Mouse (Mus musculus) heart, embryonic 12.5 days (tissue): Measurements from ENCODE around the gene Hist1h2bp. TPM values are rescaled to one million over a fixed set of nuclear protein-coding genes. Genes with fewer than 3 reads are reported as not detected.
"Not testable (repeated sequence)": the region's sequence is repeated elsewhere in the genome, so short reads cannot be mapped to it uniquely, and the experiment has no call there.

Experiments used
- ATAC-seq: fragments of 200-750 bp; cut with Nextera tagmentation; 2 replicates; pipeline ENCODE4 v1.8.0; 2017; ENCODE audit warnings: moderate TSS enrichment, moderate library complexity; ENCODE audit not compliant: insufficient number of reproducible peaks, low FRiP score
- H3K27ac ChIP-seq: fragments of 300-500 bp; sonication (generic); 2 replicates; pipeline ENCODE4 v1.5.1; 2016; ENCODE audit warnings: mild to moderate bottlenecking, moderate library complexity; ENCODE audit not compliant: poor library complexity, severe bottlenecking
- H3K27me3 ChIP-seq: fragments of 300-500 bp; sonication (generic); replicated peaks from 2 replicates; pipeline ENCODE4 v1.6.1; 2016; ENCODE audit warnings: mild to moderate bottlenecking, moderate library complexity
- H3K36me3 ChIP-seq: fragments of 300-500 bp; sonication (generic); 2 replicates; pipeline ENCODE4 v1.6.1; 2016; ENCODE audit warnings: mild to moderate bottlenecking, moderate library complexity
- H3K4me1 ChIP-seq: fragments of 300-500 bp; sonication (generic); replicated peaks from 2 replicates; pipeline ENCODE4 v1.6.1; 2016; ENCODE audit warnings: mild to moderate bottlenecking
- H3K4me2 ChIP-seq: fragments of 300-500 bp; sonication (generic); 2 replicates; pipeline ENCODE4 v1.6.1; 2016; ENCODE audit warnings: mild to moderate bottlenecking, moderate library complexity
- H3K4me3 ChIP-seq: fragments of 300-500 bp; sonication (generic); 2 replicates; pipeline ENCODE4 v1.5.1; 2016; ENCODE audit warnings: mild to moderate bottlenecking
- H3K9ac ChIP-seq: fragments of 300-500 bp; sonication (generic); 2 replicates; pipeline ENCODE4 v1.6.1; 2016; ENCODE audit warnings: mild to moderate bottlenecking, moderate library complexity
- H3K9me3 ChIP-seq: fragments of 300-500 bp; sonication (generic); replicated peaks from 2 replicates; pipeline ENCODE4 v1.6.1; 2016; ENCODE audit warnings: mild to moderate bottlenecking, moderate library complexity
- WGBS: fragments of 180-500 bp; shearing (Covaris S2); methylation state at CpG from one replicate; pipeline ENCODE4 v1.1.7; 2016; 5-methylcytosine and 5-hydroxymethylcytosine counted together
- polyA plus RNA-seq: library from polyadenylated mRNA; unstranded; fragments of >200 nt; fragmentation: Nextera tagmentation; extraction: Ambion mirVana; gene quantifications from 2 replicates; pipeline ENCODE4 v1.2.1, GENCODE M21; 2016

The Hist1h2bp gene
- polyA plus RNA-seq, 1 experiment from 2014 or later: 1.3 TPM

- Histone ChIP-seq H3K27ac (peak overlapping the region; percentile 85), H3K4me2 (peak overlapping the region; percentile 66), H3K4me3 (0 out of 2 replicates have a peak overlapping the region, but pooled peaks have one; percentile 37), H3K9ac (peak overlapping the region; percentile 64), H3K4me1 (peaks cover 33% of the 10 kb centered on the region), H3K36me3 (no peaks in the 10 kb centered on the region), H3K9me3 (no peaks in the 10 kb centered on the region), H3K27me3 (no peaks in the 10 kb centered on the region)
- 41% methylated on average over 6 of the region's 6 CpGs for WGBS
- no peak for ATAC-seq
These were observed 3.0 kb upstream of the Hist1h2bp start for GRCm38 (mm10) chr13:21784311-21784710.

GRCm38 (mm10) chr13:21786189-21786898 lies 917 bp upstream of the Hist1h2bp start:
- Histone ChIP-seq H3K4me2 (peak overlapping the region; percentile 65), H3K27me3 (no peaks in the 10 kb centered on the region), H3K4me1 (peaks cover 32% of the 10 kb centered on the region), H3K9ac (peak overlapping the region; percentile 67; the same call in 1 of the 2 replicates), H3K27ac (peak overlapping the region; percentile 83), H3K9me3 (no peaks in the 10 kb centered on the region), H3K36me3 (no peaks in the 10 kb centered on the region), H3K4me3 (peak overlapping the region; percentile 42)
- 10% methylated on average over 8 of the region's 8 CpGs for WGBS
- ATAC-seq: no peak

- Histone ChIP-seq H3K27ac (peak overlapping the region; percentile 57), H3K9ac (peak overlapping the region; percentile 45; the same call in 1 of the 2 replicates), H3K4me2 (peak overlapping the region; percentile 65), H3K4me1 (peaks cover 26% of the 10 kb centered on the region), H3K4me3 (0 out of 2 replicates have a peak overlapping the region, but pooled peaks have one; percentile 24), H3K27me3 (no peaks in the 10 kb centered on the region), H3K36me3 (no peaks in the 10 kb centered on the region), H3K9me3 (no peaks in the 10 kb centered on the region)
- WGBS: 20% methylated on average over 17 of the region's 21 CpGs
- 0 out of 2 replicates have a peak, but pooled peaks have one; percentile 9 for ATAC-seq
These were observed 716 bp downstream of the Hist1h2bp start for GRCm38 (mm10) chr13:21787760-21788593.

- 55% methylated on average over 6 of the region's 6 CpGs for WGBS
- H3K9me3 ChIP-seq: no peaks in the 10 kb centered on the region
- ATAC-seq: no peak
- no peak overlapping the region for H3K4me3 ChIP-seq
- no peak overlapping the region for H3K4me2 ChIP-seq
- peaks cover 17% of the 10 kb centered on the region for H3K4me1 ChIP-seq
- H3K36me3 ChIP-seq: no peaks in the 10 kb centered on the region
- H3K27ac ChIP-seq: no peak overlapping the region
- no peak overlapping the region for H3K9ac ChIP-seq
- H3K27me3 ChIP-seq: no peaks in the 10 kb centered on the region
These were observed 2.7 kb downstream of the Hist1h2bp start for GRCm38 (mm10) chr13:21789925-21790324.

GRCm38 (mm10) chr13:21790601-21791283 lies 3.5 kb downstream of the Hist1h2bp start:
- Histone ChIP-seq H3K9ac (peak overlapping the region; percentile 26), H3K4me2 (peak overlapping the region; percentile 77), H3K36me3 (no peaks in the 10 kb centered on the region), H3K9me3 (no peaks in the 10 kb centered on the region), H3K27ac (peak overlapping the region; percentile 34), H3K27me3 (no peaks in the 10 kb centered on the region), H3K4me3 (peak overlapping the region; percentile 42), H3K4me1 (peaks cover 17% of the 10 kb centered on the region)
- no peak for ATAC-seq
- WGBS: 5% methylated on average over 18 of the region's 18 CpGs

GRCm38 (mm10) chr13:21795584-21795983 lies 8.3 kb downstream of the Hist1h2bp start:
- Histone ChIP-seq H3K4me3 (no peak overlapping the region), H3K9ac (no peak overlapping the region), H3K9me3 (no peaks in the 10 kb centered on the region), H3K36me3 (no peaks in the 10 kb centered on the region), H3K4me1 (peaks cover 4% of the 10 kb centered on the region), H3K27ac (no peak overlapping the region), H3K4me2 (no peak overlapping the region), H3K27me3 (no peaks in the 10 kb centered on the region)
- no peak for ATAC-seq
- 84% methylated on average over 7 of the region's 7 CpGs for WGBS

- H3K4me1 ChIP-seq, H3K36me3 ChIP-seq, H3K27me3 ChIP-seq, H3K9ac ChIP-seq, ATAC-seq, H3K9me3 ChIP-seq, H3K4me3 ChIP-seq, H3K27ac ChIP-seq, H3K4me2 ChIP-seq: not testable (repeated sequence)
These were observed 9.9 kb downstream of the Hist1h2bp start for GRCm38 (mm10) chr13:21797163-21797562.

GRCm38 (mm10) chr13:21803058-21803457 lies 15.8 kb downstream of the Hist1h2bp start:
- WGBS: no CpG with 5 or more reads among the region's 4 CpGs
- H3K27me3 ChIP-seq, H3K4me3 ChIP-seq, H3K9ac ChIP-seq, H3K9me3 ChIP-seq, H3K27ac ChIP-seq, H3K36me3 ChIP-seq, H3K4me1 ChIP-seq, H3K4me2 ChIP-seq: not testable (repeated sequence)
- ATAC-seq: peak; percentile 61

- H3K4me2 ChIP-seq, H3K9ac ChIP-seq, H3K4me1 ChIP-seq, H3K4me3 ChIP-seq, H3K27ac ChIP-seq, H3K36me3 ChIP-seq, H3K9me3 ChIP-seq, H3K27me3 ChIP-seq: not testable (repeated sequence)
- WGBS: no CpG with 5 or more reads among the region's 23 CpGs
- peak; percentile 96 for ATAC-seq
These were observed 22.8 kb downstream of the Hist1h2bp start, which contains the start of the genes Hist1h2bq and Hist1h2ao for GRCm38 (mm10) chr13:21810073-21810472. TSS of gene Hist1h2bq (minus strand) at chr13:21810197. TSS of gene Hist1h2ao (plus strand) at chr13:21810465.

GRCm38 (mm10) chr13:21811074-21811473 lies 23.8 kb downstream of the Hist1h2bp start:
- H3K9me3 ChIP-seq, H3K27me3 ChIP-seq, H3K4me2 ChIP-seq, H3K36me3 ChIP-seq, H3K27ac ChIP-seq, H3K4me3 ChIP-seq, H3K4me1 ChIP-seq, H3K9ac ChIP-seq: not testable (repeated sequence)
- WGBS: no CpG with 5 or more reads among the region's 8 CpGs
- ATAC-seq: peak; percentile 35; the same call in 1 of the 2 replicates

- H3K4me2 ChIP-seq: peak within 1 kb of the TSS; percentile 53
- not testable (repeated sequence) for H3K36me3 ChIP-seq, H3K4me1 ChIP-seq, H3K9me3 ChIP-seq, H3K27me3 ChIP-seq, H3K27ac ChIP-seq
- WGBS: no CpG with 5 or more reads among the region's 24 CpGs
- peak within 1 kb of the TSS; percentile 45; the same call in 1 of the 2 replicates for H3K9ac ChIP-seq
- peak; percentile 68 for ATAC-seq
- peak within 1 kb of the TSS; percentile 25; the same call in 1 of the 2 replicates for H3K4me3 ChIP-seq
These were observed 24.3 kb downstream of the Hist1h2bp start, which contains the start of gene Hist1h4m for GRCm38 (mm10) chr13:21811539-21811938. TSS of gene Hist1h4m (plus strand) at chr13:21811746.
